Mouse (Mus musculus) retina, embryonic 14.5 days (tissue): ENCODE measurements at regions not wholly inside any gene's neighbourhood (a gene's known extent, or its start where the extent isn't known, plus 50 kb on each side); places are given as distances from the start of the nearest gene placed in this dataset.

ENCODE experiments used
- DNase-seq: peaks from one replicate; pipeline ENCODE4 v3.0.0-alpha.2; 2015; ENCODE audit warnings: low spot score

DNA sequence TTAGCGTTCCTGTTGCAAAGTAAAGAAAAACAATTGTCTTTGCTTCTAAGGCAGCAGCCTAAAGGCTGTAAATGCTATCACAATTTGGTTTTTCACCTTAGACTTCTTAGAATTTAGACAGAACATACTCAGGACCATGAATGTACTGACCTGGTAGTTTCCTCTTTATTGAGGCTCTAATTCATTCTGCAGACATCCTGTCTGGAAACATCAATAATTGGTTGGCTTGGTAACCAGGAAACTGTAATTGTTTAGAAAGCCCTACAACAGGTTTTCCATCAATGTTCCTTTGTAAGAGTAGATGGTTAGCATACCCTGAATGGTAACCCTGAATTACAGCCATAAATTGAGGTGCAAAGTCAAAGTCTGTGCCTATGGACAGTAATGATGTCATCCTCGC is 67.4 kb upstream of the Prr30 start:
- no peak for DNase-seq
